Mouse (Mus musculus) brain, embryonic 14.5 days (tissue): ENCODE data around the gene E2f6.

Source experiments
- CTCF ChIP-seq: fragments of 200-500 bp; IDR thresholded peaks from 2 replicates; pipeline ENCODE4 v1.5.1; 2012; ENCODE audit warnings: inconsistent platforms, mild to moderate bottlenecking, moderate library complexity, borderline replicate concordance; ENCODE audit not compliant: insufficient read depth, insufficient read length; ENCODE audit errors: extremely low read depth
- POLR2A ChIP-seq: fragments of 200-500 bp; IDR thresholded peaks from 2 replicates; pipeline ENCODE4 v1.6.1; 2012; ENCODE audit warnings: mild to moderate bottlenecking, inconsistent platforms, borderline replicate concordance; ENCODE audit not compliant: poor library complexity, insufficient read depth, insufficient read length, severe bottlenecking; ENCODE audit errors: extremely low read depth

- TF ChIP-seq POLR2A (no peak), CTCF (no peak)
Observed at GRCm38 (mm10) chr12:16840842-16841782, 30.3 kb downstream of the E2f6 start.
